Mouse (Mus musculus): Measurements from ENCODE around the gene Fscn3.

The Fscn3 gene

DNA sequence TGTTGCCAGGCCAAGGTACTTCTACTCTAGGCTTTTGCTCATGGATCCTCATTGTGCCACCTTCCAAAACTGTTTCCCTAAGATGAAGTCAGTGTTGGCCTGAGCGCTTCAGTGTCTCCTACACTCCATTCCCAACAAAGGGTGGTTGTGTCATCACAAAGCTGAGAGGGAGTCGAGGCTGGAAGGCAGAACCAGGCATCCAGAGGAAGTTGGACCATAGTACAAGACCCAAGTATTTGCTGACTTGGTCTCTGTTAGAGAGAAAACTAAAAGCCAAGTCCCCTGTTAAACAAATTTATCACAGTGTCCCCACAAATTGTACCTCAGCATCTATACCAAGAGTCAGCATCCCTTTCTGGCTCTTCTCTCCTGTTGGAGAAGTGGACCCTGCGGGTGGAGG lies 701 bp downstream of the Fscn3 start, which contains the start of gene Gcc1:
TSS of gene Gcc1 (minus strand) at position 101 of the 400 bp plus-strand sequence.
- DNase-seq (ENCODE audit: low read depth), result no peak

DNA sequence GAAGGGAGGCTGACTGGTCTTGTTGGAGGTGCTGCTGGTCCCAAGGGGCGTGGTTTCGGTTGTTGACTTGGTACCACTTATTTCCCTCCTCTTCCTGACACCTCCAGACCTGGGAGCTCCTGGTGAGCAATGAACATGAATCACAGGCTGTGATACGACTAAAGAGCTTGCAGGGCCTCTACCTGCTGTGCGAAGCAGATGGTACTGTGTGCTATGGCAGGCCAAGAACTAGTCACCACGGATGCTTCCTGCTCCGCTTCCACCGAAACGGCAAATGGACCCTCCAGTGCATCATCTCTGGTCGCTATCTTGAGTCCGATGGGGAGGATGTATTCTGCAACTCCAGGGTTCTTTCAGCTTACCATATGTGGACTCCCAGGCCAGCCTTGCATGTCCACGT lies 2.3 kb downstream of the Fscn3 start:
- no peak for DNase-seq (ENCODE audit: low read depth)

DNA sequence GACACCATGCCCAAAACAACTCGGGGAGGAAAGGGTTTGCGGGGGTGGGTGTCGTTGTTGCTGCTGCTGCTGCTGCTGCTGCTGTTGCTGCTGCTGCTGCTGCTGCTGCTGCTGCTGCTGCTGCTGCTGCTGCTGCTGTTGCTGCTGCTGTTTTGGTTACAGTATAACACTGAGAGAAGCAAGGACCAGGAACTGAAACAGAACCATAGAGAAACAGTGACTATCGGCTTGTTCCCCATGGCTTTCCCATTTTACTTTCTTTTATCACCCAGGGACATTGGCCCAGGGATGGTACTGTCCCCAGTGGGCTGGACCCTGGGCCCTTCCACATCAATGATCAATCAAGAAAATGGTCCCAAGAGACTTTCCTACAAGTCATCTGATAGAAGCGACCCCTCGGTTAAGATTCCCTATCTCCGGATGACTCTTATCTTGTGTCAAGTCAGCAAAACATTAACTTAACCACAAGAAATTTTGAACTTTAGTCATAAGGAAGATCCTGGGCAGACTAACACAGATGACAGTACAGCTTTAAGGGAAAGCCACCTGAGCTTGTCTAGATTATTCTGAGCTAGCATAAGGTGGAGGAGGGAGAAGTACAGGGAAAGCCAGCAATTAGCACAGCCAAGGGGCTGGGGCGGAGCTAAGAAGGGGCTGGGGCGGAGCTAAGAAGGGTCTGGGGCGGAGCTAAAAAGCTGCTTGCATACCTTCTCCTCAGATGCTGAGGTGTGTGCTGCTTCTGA lies 3.4 kb downstream of the Fscn3 start:
- no peak for DNase-seq (ENCODE audit: low read depth)

DNA sequence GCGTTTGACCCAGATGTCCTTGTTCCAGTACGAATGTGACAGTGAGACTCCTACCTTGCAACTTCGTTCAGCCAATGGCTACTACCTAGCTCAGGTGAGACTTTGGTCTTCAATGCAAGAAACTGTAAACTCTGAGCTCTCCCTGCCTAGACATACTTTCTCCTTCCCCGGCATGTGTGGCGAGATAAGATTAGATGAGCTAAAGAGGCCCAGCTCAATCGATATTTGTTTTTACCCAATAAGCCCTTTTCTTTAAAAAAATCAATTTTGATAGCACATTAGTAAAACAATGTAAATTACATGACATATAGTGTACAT lies 3.9 kb downstream of the Fscn3 start:
- DNase-seq (ENCODE audit: low read depth), result no peak

DNA sequence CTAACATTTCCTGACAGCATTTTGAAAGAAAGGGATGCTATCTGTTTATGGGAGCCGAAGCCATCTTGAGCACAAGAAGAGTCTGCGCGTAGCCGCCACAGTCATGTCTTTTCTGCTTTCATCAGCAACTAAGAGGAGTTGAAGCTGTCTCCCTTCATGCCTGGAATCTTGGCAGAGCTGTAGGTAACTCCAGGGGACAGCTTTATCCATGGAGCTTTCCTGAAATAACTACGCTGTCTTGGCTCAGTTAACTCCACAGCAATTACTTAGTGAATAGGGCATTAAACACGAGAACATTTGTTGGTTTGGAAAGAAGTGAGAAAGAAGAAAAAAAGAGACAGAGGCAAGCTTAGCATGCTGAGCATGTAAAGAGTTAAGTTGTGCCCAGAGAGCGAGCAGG lies 20.3 kb downstream of the Fscn3 start:
- no peak for DNase-seq (ENCODE audit: low read depth)

DNA sequence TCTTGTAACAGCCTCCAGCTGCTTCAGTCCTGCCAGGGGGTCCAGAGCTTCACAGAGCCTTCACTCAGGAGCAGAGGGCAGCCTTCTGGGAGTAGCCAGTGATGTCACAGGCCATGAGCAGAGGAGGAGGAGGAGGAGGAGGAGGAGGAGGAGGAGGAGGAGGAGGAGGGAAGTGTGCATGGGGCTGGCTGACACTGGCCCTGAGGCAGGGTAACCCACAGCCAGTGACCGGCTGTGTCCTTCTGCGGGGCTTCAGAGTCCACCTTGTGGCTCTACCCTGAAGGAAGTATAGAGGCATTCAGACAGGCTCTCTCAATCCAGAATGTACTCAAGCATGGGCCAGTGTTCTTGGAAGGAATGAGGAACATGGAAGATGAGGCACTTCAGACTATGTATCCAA lies 21.7 kb downstream of the Fscn3 start, which contains the start of gene Pax4:
TSS of gene Pax4 (minus strand) at position 101 of the 400 bp plus-strand sequence.
- DNase-seq (ENCODE audit: low read depth), result no peak

DNA sequence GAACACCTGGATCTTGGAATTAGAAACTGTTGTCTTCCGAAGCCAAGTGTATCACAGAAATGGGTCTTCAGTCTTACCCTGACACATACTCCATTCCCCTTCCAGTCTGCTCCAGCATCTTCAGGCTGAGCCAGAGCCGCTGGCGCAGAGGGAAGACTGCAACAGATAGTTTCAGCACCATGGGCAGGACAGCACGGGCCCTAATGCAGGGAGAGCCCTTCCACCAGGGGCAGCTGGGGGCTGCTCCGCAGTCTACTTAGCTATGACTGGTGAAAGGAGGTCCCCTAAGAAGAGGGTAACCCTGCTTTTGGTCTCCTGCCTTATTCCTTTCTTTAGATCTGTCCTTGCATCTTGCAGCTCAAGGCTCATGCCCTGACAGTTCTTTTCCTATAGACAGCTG lies 22.9 kb downstream of the Fscn3 start:
- DNase-seq (ENCODE audit: low read depth), result no peak

DNA sequence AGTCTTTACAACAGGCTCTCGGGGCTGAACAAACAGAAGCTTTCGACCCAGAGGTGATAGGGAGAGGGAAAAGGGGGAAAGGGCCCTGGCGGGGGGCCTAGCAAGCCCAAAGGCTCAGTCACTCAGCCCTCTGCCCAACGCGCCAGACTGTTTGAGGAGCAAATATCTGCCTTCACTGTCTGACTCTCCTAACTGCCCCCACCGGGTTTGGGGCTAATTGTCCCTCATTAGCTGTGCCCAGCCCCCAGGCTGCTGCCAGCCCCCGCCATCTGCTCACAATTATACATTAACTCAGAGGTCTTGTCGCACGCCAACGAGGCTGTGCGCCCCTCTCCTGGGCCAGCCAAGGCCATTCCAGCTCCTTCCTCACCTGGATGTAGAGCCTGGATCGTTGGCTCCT lies 23.4 kb downstream of the Fscn3 start:
- DNase-seq (ENCODE audit: low read depth), result no peak

DNA sequence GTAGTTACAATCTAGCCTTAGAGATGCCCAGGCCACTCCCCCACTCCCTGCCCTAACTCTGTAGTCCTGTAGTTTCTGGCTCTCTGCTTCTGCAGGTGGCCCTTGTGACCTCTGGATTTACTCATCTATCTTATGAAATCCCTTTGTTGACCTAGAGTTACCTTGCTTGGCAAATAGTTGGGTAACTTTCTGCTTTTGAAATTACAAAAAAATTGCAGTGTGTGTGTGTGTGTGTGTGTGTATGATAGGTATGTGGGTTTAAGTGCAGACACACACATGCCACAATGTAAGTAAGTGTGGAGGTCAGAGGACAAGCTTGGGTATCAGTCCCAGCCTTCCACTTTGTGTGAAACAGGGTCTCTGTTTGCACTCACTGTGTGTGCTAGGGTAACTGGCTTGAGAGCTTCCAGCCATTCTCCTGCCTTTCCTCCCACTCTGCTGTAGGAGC lies 31.7 kb downstream of the Fscn3 start:
- DNase-seq (ENCODE audit: low read depth), result no peak

DNA sequence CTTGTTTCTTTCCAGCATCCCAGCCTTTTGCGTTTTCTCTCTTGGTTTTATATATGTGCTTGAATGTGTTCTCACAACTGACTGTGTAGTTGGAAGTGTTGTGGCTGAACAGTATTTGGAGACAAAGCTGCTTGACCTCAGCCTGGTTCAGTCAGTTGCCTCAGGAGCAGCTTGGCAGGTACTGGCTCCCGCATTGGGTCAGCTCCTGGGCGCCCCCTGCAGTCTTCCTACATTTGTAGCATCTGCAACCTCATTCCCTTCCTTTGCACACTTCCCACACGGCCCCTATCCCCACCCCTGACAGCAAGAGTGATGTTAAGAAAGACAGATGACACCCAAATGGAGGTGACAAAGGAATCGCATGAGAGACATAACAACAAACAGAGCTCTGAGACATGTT lies 32.9 kb downstream of the Fscn3 start:
- DNase-seq (ENCODE audit: low read depth), result no peak

DNA sequence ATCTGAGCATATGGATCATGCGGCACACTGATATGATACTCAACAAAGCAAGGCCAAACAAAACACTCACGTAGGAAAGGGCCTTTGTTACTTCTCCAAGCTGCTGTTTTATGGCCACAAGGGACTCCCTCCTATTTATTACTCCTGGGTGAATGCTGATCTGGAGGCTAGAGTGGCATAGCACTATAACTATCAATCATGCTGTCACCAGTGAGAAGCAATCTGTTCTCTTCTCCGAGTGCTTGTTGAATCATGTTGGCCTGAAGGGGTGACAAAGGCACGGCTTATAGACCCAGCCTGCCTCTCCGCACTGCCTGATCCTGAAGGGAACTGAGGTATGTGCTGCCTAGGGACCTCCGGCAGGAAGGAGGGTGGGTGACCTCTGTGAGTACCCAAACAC lies 37.0 kb downstream of the Fscn3 start:
- DNase-seq (ENCODE audit: low read depth), result no peak

DNA sequence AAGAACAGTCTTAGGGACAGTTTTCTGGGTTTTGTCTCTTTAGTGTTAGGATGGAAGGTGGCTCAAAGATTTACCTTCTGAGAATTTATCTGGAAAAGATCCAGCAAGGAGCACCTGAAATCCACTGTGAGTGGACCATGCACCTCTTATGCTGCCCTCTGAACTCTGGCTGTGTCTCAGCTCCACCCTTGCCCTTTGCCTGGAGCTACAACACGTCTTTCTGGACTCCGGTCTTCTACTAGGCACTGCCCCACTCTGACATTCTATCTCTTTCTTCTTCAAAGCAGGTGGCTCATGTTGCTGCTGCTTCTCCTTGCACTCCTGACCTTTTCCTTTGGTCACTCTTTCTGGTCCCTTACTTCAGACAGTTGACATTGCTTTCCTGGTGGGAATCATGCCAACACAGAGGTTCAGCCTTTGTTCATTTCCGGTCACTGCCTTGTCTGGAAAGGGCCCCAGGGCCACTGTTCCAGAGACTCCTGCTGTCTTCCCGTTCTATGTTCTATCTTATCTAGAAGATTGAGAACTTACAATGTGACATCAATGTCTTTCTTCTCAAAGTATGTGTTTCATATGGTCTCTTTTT lies 42.5 kb downstream of the Fscn3 start:
- DNase-seq (ENCODE audit: low read depth), result no peak

DNA sequence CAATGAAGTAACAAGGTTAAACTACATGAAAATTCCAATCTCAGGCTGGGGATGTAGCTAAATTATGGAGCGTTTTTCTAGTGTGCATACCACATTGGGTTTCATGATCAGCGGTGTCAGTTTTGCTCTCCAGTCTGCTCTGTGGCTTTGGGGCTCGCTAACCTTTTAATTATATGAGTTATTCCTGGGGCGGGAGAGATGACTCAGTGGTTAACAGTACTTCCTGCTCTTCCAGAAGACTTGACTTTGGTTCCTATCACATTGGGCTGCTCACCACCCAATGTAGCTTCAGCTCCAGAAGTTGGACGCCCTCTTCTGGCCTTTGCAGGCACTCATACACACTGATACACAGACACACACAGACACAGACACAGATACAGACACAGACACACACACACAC lies 43.0 kb downstream of the Fscn3 start:
- DNase-seq (ENCODE audit: low read depth), result no peak

DNA sequence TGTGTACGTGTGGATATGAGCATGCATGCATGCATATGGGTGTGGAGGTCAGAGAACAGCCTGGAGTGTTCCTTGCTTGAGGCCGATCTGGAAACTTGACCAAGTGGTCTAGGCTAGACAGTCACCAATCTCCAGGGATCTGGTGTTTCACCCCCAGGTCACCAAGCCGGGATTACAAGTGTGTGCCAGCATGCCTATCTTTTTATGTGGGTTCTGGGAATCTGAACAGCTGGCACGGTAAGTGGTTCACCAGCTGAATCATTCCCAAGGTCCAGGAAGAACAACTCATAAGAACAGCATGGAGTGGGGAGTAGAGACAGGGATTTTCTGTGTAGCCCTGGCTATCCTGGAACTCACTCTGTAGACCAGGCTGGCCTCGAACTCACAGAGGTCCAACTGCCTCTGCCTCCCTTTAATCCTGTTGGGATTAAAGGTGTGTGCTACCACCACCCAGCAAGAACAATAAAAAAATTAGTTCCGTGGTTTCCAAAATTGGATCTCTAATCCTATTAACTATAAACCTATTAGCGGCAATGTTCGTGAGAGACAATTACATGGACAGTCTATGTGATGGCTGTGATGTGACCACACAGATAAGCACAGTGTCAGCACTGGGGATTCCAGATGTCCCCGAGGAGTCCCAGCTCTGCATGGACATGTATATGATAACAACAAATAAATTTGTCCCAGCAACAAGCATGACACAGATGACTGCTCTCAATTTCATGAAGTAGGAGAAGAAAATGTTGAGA lies 43.9 kb downstream of the Fscn3 start:
- DNase-seq (ENCODE audit: low read depth), result no peak

DNA sequence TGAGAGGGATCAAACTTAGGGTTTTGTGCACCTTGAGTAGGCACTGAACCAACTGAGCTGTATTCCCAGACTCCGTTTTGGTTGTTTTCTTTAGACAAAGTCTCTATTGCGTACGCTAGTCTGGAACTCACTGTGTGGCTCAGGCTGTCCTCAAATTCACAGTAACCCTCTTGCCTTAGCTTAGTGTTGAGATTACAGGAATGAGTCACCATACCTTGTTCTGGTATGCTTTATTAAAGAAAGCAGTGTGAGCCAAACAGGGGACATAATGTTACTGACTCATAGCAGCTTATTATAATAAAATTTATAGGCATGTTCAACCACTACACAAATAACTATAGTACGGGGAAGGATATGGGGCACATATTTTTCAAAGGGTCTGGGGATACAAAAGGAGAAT lies 46.6 kb downstream of the Fscn3 start:
- no peak for DNase-seq (ENCODE audit: low read depth)

DNA sequence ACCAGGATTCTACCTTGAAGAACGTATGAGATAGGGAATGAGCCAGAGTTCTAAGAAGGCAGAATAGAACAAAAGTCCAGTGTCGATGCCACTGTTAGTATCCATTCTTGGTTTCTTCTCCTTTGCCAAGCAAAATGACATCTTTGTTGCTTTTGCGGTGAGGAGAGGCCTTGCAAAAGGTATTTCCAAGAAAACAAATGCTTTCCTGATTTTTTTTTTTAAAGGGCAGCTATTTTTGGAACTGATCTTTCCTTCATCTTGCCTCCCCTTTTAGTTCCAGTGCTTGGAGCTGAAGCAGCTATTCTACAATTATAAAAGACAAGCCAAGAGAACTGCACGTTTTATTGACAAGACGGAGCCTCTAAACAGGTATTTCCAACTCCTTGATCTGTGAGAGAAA lies 47.2 kb downstream of the Fscn3 start, which contains the start of gene Snd1:
TSS of gene Snd1 (plus strand) at position 301 of the 400 bp plus-strand sequence.
- DNase-seq (ENCODE audit: low read depth), result no peak

DNA sequence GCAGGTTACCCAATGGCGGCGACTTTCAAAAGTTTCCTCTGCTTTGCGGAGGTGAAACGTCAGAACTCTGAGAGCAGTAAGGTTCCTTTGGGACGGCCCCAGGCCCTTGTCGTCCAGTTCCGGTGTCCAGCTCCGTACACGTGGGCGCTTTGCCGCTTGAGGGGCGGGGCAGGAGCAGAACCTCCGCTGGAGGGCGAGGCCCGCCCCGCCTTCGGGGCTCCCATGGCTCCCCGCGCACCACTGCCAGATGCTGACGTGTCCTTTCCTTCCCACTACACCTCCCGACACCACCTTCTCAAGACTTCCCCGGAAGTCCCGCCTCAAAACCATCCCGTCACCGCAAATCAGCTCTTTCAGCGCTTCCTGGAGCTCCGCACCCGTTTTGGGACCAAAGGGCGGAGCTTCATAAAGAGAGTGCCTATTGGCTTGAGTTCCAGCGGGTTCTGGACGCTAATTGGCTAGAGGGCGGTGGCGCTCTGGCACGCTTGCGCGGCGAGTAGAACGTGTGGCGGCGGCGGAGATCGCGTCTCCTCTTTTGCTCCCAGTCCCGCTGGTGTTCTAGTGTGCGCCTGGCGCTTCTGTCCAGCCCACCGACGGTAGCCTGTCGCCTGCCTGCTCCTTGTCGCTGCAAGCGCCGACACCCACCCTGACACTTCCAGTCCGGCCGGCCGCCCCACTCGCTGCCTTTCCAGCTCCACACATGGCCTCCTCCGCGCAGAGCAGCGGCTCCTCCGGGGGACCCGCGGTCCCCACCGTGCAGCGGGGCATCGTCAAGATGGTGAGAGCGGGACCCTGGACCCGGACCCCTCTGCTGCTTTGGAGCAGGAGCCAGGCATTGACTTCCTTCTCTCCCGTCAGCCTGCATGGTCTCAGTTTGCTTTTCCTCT lies 52.5 kb downstream of the Fscn3 start:
- DNase-seq (ENCODE audit: low read depth), result peak; percentile 100

DNA sequence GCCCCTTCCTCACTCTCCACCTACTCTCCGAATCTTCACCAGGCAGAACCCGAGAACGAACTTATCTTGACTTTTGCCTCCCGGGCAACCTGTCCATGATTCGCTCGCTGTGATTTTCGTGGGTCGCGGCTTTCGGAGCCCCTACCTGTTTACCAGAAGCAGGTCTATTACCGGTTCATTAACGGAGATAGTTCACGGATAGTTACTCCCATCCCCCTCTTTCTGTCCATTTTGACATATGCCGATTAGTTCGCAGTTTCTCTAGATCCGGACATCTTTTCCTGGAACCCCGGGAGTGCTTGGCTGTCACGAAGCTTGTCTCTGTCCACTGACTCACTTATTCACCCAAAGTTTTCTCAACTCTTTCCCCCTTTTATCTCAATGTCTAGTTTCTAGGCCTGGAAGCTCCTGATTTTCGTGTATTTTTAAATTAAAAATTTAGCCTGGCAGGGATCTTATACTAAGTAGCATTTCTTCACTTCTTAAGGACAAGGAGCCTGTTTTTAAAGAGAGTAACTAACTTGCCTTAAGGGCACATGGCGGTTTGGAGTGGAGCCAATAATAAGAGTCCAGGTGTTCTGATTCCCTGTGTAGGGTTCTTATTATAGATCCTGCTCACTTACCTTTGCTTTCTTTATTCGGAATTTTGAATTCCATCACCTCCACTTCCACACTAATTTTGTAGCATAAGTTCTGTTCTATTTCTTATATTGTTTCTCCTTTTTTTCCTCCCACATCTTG lies 53.3 kb downstream of the Fscn3 start:
- DNase-seq (ENCODE audit: low read depth), result peak; percentile 31

DNA sequence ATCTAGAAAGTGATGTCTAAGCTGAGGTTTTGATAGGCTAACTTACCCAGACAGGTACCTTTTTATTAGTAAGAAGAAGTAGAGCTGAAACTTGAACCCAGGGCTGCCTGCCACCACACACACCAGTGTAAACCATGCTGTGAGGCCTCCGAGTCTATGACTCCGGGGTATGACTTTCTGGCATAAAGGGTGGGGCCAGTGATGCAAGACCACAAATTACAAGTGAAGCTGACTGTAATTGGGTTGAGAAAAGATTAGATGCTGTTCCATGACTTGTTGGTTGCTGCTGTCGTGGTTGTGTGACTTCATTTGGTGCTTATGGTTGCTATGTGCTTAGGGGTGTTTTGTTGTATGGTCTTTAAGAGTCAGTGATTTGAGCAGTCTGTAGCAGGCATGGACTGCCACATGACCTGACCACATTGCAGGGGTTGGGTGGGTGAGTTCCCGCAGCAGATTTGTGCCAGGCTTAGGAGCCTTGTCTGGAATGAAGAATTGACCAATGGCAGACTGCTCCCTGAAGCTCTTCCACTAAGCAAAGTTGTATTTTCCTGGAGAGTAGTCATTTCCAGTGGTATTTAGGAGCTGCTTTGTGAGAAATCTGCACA lies 55.2 kb downstream of the Fscn3 start:
- DNase-seq (ENCODE audit: low read depth), result no peak

DNA sequence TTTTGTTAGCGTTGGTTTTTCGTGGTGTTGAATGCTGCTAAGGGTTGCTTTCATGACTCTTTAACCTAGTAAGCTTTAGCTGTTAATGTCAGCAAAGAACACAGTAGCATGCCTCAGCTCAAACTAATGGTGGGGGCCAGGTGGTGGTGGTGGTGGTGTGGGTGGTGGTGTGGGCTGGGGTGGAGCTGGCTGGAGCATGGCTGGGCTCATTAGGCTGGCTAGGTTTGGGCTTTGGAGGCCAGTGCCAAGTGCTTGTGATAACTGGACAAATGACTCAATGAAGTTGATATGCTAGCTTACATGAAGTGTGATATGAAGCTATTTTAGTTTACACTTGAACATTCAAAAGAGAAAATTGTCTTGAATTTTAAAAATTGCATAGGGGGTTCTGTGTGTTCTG lies 58.4 kb downstream of the Fscn3 start:
- DNase-seq (ENCODE audit: low read depth), result no peak

DNA sequence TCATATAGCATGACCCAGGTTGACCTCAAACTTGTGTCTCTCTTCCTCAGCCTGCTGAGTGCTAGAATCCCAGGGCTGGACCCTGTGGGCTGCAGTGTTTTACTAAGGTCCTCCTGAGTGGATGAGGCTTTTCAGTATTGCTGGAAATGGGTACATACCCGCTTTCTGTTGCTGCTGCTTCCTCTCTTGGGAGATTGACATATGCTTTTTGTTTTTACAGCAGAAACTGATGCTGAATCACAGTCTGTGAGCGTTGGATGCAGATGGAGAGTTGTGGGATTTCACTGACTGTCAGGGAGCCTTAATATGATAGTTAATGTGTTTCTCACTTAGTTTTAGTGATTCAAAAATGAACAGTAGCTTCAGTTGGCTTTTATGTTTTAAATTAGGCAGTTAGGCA lies 58.9 kb downstream of the Fscn3 start:
- DNase-seq (ENCODE audit: low read depth), result no peak
